Mouse (Mus musculus) lung, adult 2 months (tissue): ENCODE data around the gene Foxo1. TPM values are rescaled to one million over a fixed set of nuclear protein-coding genes. Genes with fewer than 3 reads are reported as not detected.

Experiments used
- DNase-seq: peaks from one replicate; pipeline ENCODE4 v3.0.0; 2022
- H3K4me1 ChIP-seq: fragments of 200-500 bp; 2 replicates; pipeline ENCODE4 v1.6.1; 2011; ENCODE audit warnings: low read length; ENCODE audit not compliant: control insufficient read depth, insufficient read depth
- H3K4me3 ChIP-seq: fragments of 200-500 bp; replicated peaks from 2 replicates; pipeline ENCODE3; 2011; ENCODE audit warnings: low read depth, mild to moderate bottlenecking, control low read depth, low read length; ENCODE audit errors: extremely low read depth
- CTCF ChIP-seq: fragments of 200-500 bp; IDR thresholded peaks from 2 replicates; pipeline ENCODE4 v1.5.1; 2011; ENCODE audit warnings: mild to moderate bottlenecking, low read length, control low read depth; ENCODE audit not compliant: insufficient read depth
- POLR2A ChIP-seq: fragments of 200-500 bp; IDR thresholded peaks from 2 replicates; pipeline ENCODE4 v1.6.1; 2011; ENCODE audit warnings: low read depth, mild to moderate bottlenecking, control low read depth, low read length, borderline replicate concordance; ENCODE audit errors: extremely low read depth
- WGBS: fragments of 180-500 bp; shearing (Covaris S2); methylation state at CpG from one replicate; pipeline ENCODE4 v1.1.7; 2018; 5-methylcytosine and 5-hydroxymethylcytosine counted together
- polyA plus RNA-seq: library from polyadenylated mRNA; depleted of rRNA; stranded (reverse); fragments of >200 nt; gene quantifications from 2 replicates; pipeline ENCODE4 v1.2.3, GENCODE M21; 2012

The Foxo1 gene
- polyA plus RNA-seq, 1 experiment: 16.9 TPM

DNA sequence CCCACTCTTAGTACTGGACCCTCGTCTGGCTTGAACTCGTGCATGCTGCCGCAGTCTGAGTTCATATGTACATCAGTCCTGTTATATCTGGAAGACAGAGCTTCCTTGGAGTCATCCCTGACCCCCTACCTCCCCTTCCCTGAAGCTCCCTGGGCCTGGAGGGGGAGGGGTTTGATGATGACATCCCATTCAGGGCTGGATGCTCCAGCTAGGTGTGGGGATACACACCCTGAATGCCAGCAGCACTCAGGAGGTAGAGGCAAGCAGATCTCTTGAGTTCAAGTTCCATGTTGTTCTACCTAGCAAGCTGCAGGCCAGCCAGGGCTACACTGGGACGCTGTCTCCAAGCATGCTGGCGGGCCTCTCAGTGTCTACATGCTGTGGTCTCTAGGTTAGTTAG lies 56.9 kb downstream of the Foxo1 start:
- Histone ChIP-seq H3K4me3 (no peak overlapping the region), H3K4me1 (peaks cover 22% of the 10 kb centered on the region)
- no peak for DNase-seq
- WGBS: 95% methylated on average over 5 of the region's 5 CpGs
- TF ChIP-seq POLR2A: no peak
- no peak for TF ChIP-seq CTCF

DNA sequence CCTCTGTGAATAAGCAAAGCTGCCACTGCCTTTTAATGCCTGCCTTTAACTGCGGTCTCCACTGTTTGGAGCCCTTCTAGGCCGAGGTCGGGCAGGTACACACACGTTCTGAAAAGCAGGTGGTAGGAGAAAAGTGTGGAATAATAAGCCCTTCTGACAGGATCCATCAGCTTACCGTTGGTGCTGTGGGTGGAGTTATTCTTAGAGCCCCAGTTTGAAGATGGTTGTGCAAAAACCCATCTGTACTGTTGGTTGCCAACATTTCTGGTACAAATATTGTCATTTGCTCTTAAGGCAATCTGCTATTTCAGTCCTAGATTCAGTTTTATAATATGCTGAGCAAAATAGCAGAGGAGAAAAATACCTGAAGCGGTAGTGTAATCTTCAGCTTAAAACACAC lies 58.6 kb downstream of the Foxo1 start:
- TF ChIP-seq CTCF (no peak), POLR2A (no peak)
- 77% methylated on average over 6 of the region's 6 CpGs for WGBS
- no peak for DNase-seq
- Histone ChIP-seq H3K4me1 (peaks cover 24% of the 10 kb centered on the region), H3K4me3 (no peak overlapping the region)

- DNase-seq: no peak
- WGBS: 62% methylated on average over 13 of the region's 13 CpGs
- Histone ChIP-seq H3K4me3 (no peak overlapping the region), H3K4me1 (peaks cover 25% of the 10 kb centered on the region)
- TF ChIP-seq POLR2A (no peak), CTCF (no peak)
These were observed 59.0 kb downstream of the Foxo1 start for GRCm38 (mm10) chr3:52327146-52327545.

- peaks cover 15% of the 10 kb centered on the region for H3K4me1 ChIP-seq
- DNase-seq: no peak
- whole genome bisulfite sequencing: 81% methylated on average over 1 of the region's 1 CpGs
- H3K4me3 ChIP-seq: no peak overlapping the region
- TF ChIP-seq POLR2A (no peak), CTCF (no peak)
These were observed 63.6 kb downstream of the Foxo1 start for GRCm38 (mm10) chr3:52331709-52332108.

GRCm38 (mm10) chr3:52338761-52339160 lies 70.6 kb downstream of the Foxo1 start:
- WGBS: 9% methylated on average over 4 of the region's 4 CpGs
- peaks cover 52% of the 10 kb centered on the region for H3K4me1 ChIP-seq
- TF ChIP-seq POLR2A (no peak), CTCF (no peak)

GRCm38 (mm10) chr3:52340336-52341034 lies 72.3 kb downstream of the Foxo1 start:
- TF ChIP-seq POLR2A (no peak), CTCF (no peak)
- WGBS: 71% methylated on average over 12 of the region's 12 CpGs
- Histone ChIP-seq H3K4me3 (no peak overlapping the region), H3K4me1 (peaks cover 54% of the 10 kb centered on the region)
- DNase-seq: no peak

More at GRCm38 (mm10) chr3:52338761-52339160, 70.6 kb downstream of the Foxo1 start:
- no peak overlapping the region for H3K4me3 ChIP-seq
- DNase-seq: no peak

DNA sequence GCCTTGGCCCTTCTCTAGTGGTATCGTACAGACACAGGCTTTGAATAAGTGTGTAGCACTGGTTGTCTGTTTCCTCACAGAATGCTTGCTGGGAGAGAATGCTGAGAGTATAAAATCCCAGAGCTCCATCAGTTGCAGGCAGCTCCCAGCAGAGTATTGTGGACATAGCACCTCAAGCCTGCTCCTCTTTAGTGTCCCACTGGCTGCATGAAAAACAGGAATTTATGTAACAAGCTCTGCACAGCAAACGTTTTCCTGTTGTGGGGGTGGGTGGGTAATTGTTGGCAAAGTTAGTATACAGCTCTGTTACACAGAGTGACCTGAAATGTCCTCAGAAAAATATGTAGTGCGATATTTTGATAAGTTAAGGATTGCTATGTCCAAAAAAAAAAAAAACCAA lies 74.1 kb downstream of the Foxo1 start:
- WGBS: 16% methylated on average over 3 of the region's 3 CpGs
- Histone ChIP-seq H3K4me3 (no peak overlapping the region), H3K4me1 (peaks cover 58% of the 10 kb centered on the region)
- DNase-seq: no peak
- TF ChIP-seq POLR2A: no peak
- TF ChIP-seq CTCF: no peak

GRCm38 (mm10) chr3:52342801-52343200 lies 74.7 kb downstream of the Foxo1 start:
- peaks cover 58% of the 10 kb centered on the region for H3K4me1 ChIP-seq
- peak; percentile 41 for DNase-seq
- no peak overlapping the region for H3K4me3 ChIP-seq
- TF ChIP-seq CTCF: no peak
- TF ChIP-seq POLR2A: no peak
- 14% methylated on average over 3 of the region's 3 CpGs for WGBS

DNA sequence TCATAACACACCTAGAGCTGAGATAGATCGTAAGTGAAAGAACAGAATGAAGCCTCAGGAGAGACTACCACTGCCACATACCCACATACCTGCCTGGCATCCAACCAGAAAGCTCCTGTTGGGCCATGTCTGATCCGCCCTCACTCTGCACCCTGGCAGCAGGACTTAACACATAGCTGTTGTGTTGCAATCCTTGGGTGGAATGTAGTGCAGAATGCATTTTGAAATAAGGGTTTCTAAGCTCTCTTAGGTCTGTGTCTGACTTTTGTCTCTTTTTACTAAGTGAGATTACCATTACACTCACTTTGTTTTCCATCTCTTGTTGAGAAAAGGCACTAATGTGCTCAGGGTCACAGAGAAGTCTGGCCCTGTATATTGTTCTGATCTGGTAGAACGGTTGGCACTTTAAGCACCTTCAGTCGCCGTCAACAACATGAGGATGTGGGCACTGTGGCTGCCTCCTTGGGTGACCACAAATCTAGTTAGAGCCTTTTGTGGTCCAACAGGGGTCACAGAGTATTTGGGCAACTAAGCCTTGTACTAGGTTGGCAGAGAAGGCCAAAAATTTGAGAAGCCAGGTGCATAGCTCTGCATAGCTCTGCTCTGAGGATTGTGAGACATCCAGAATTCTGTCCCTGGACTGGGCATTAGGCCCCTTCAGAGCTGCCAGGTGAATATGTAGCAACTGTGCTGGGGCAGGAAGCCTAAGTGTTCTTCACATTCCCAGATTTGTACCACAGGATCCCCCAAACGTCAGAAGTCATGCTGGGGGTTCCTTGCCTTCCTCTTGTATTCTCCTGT lies 75.3 kb downstream of the Foxo1 start:
- peaks cover 58% of the 10 kb centered on the region for H3K4me1 ChIP-seq
- DNase-seq: no peak
- 46% methylated on average over 6 of the region's 6 CpGs for WGBS
- H3K4me3 ChIP-seq: no peak overlapping the region
- TF ChIP-seq CTCF (no peak), POLR2A (no peak)

DNA sequence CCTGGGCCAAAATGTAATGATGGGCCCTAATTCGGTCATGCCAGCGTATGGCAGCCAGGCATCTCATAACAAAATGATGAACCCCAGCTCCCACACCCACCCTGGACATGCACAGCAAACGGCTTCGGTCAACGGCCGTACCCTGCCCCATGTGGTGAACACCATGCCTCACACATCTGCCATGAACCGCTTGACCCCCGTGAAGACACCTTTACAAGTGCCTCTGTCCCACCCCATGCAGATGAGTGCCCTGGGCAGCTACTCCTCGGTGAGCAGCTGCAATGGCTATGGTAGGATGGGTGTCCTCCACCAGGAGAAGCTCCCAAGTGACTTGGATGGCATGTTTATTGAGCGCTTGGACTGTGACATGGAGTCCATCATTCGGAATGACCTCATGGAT lies 77.7 kb downstream of the Foxo1 start:
- no peak for TF ChIP-seq CTCF
- no peak for TF ChIP-seq POLR2A
- DNase-seq: no peak
- H3K4me3 ChIP-seq: no peak overlapping the region
- WGBS: 97% methylated on average over 11 of the region's 11 CpGs
- peaks cover 44% of the 10 kb centered on the region for H3K4me1 ChIP-seq
